Mouse (Mus musculus) embryonic fibroblast, embryonic 13.5 days (primary cell): Measurements from ENCODE around the gene Rtraf.

ENCODE experiments used
- CTCF ChIP-seq: IDR thresholded peaks from 2 replicates; pipeline ENCODE4 v1.5.1; 2011; ENCODE audit warnings: mild to moderate bottlenecking, control low read depth, low read length, moderate library complexity, borderline replicate concordance; ENCODE audit not compliant: insufficient read depth
- POLR2A ChIP-seq: IDR thresholded peaks from 2 replicates; pipeline ENCODE4 v1.6.1; 2011; ENCODE audit warnings: low read depth, mild to moderate bottlenecking, control low read depth, low read length, moderate library complexity

DNA sequence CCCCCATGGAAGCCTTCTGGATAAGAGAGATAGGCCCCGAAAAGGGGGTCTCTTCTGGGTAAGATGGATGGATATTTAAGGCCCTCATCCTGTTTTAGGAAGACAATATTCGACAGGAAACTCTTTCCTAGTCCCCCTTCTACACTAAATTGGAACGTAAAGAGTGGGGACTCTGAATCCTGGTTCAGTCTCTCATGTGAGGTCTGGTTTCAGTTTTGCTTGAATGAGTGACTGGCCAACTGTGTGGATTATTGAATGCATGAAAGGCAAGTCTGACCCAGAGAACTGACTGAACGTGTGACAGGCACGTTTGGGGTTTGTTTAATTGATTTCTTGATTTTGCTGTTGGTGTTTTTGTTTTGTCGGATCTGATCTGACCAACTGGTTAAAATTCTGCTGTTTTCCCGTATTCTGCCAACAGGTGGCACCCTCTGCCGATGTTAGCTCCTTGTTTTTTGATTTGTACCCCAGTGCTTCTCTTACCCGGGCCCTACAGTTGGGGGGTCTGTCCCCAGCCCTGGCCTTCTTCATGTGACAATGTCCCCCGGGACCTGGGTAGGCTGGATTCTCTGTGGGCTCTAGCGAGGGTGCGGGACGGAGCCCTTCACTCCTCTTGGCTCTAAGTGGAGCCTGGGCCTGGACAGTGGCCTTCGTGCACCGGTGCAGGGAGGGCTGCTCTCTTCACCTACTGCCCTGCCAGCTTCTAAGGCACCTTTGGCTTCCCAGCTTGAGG lies 16.1 kb upstream of the Rtraf start:
- TF ChIP-seq POLR2A (no peak), CTCF (no peak)
